Mouse (Mus musculus) kidney, embryonic 14.5 days (tissue): Measurements from ENCODE around the gene H2-Q4. TPM values are rescaled to one million over a fixed set of nuclear protein-coding genes. Genes with fewer than 3 reads are reported as not detected.
A peak's percentile ranks its signal among the peaks of the same experiment; 100 is the strongest.
"Not testable (repeated sequence)": the region's sequence is repeated elsewhere in the genome, so short reads cannot be mapped to it uniquely, and the experiment has no call there.

ENCODE experiments used
- ATAC-seq: fragments of 200-750 bp; cut with Nextera tagmentation; 2 replicates; pipeline ENCODE4 v1.8.0; 2017; ENCODE audit warnings: moderate number of reproducible peaks, mild to moderate bottlenecking, moderate TSS enrichment, moderate library complexity; ENCODE audit not compliant: low FRiP score, low TSS enrichment
- H3K27ac ChIP-seq: fragments of 300-500 bp; sonication (generic); 2 replicates; pipeline ENCODE4 v1.5.1; 2014; ENCODE audit warnings: low read depth, mild to moderate bottlenecking, low read length, moderate library complexity, mixed read lengths
- H3K27me3 ChIP-seq: fragments of 300-500 bp; sonication (generic); 2 replicates; pipeline ENCODE4 v1.6.1; 2014; ENCODE audit warnings: mild to moderate bottlenecking, low read length; ENCODE audit not compliant: control insufficient read depth, insufficient read depth
- H3K36me3 ChIP-seq: fragments of 300-500 bp; sonication (generic); 2 replicates; pipeline ENCODE4 v1.6.1; 2014; ENCODE audit warnings: low read length, mixed read lengths; ENCODE audit not compliant: control insufficient read depth, insufficient read depth
- H3K4me1 ChIP-seq: fragments of 300-500 bp; sonication (generic); 2 replicates; pipeline ENCODE4 v1.6.1; 2014; ENCODE audit warnings: low read length, mixed read lengths; ENCODE audit not compliant: control insufficient read depth, insufficient read depth
- H3K4me2 ChIP-seq: fragments of 300-500 bp; sonication (generic); replicated peaks from 2 replicates; pipeline ENCODE4 v1.6.1; 2014; ENCODE audit warnings: low read depth, mild to moderate bottlenecking, low read length
- H3K4me3 ChIP-seq: fragments of 300-500 bp; sonication (generic); 2 replicates; pipeline ENCODE4 v1.5.1; 2014; ENCODE audit warnings: mild to moderate bottlenecking, low read length
- H3K9ac ChIP-seq: fragments of 300-500 bp; sonication (generic); 2 replicates; pipeline ENCODE4 v1.6.1; 2014; ENCODE audit warnings: low read depth, mild to moderate bottlenecking, low read length, moderate library complexity
- H3K9me3 ChIP-seq: fragments of 300-500 bp; sonication (generic); 2 replicates; pipeline ENCODE4 v1.6.1; 2016; ENCODE audit warnings: low read length; ENCODE audit not compliant: control insufficient read depth
- WGBS: fragments of 180-500 bp; shearing (Covaris S2); extraction: QIAGEN DNeasy Blood & Tissue Kit; methylation state at CpG from one replicate; pipeline ENCODE4 v1.1.7; 2014; 5-methylcytosine and 5-hydroxymethylcytosine counted together
- polyA plus RNA-seq: library from polyadenylated mRNA; unstranded; fragments of >200 nt; fragmentation: Nextera tagmentation; extraction: Ambion mirVana; gene quantifications from 2 replicates; pipeline ENCODE4 v1.2.1, GENCODE M21; 2014

H2-Q4 gene
- polyA plus RNA-seq = 3.2 and 3.6 TPM in 2 replicates

DNA sequence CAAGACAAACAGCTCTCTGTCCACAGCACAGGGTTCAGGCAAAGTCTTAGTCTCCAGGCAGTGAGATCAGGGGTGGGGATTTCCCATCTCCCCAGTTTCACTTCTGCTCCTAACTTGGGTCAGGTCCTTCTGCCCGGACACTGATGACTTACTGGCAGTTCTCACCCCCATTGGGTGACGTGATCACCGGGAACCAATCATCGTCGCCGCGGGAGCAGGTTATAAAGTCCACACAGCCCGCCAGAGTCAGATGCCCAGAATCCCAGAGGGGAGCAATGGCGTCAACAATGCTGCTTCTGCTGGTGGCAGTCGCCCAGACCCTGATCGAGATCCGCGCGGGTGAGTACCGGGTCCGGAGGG, at the start of gene H2-Q4:
TSS of gene H2-Q4 (plus strand) at position 249 of the 360 bp plus-strand sequence.
- ATAC-seq = peak; percentile 97
- Histone ChIP-seq H3K9ac (peak within 1 kb of the TSS; percentile 61), H3K4me3 (peak within 1 kb of the TSS; percentile 66), H3K36me3 (no peaks in the 10 kb centered on the region), H3K27ac (no peak within 1 kb of the TSS), H3K9me3 (no peaks in the 10 kb centered on the region), H3K4me2 (peak within 1 kb of the TSS; percentile 99), H3K27me3 (0 out of 2 replicates have a peak, but pooled peaks cover 2% of the 10 kb centered on the region), H3K4me1 (no peaks in the 10 kb centered on the region)
- 1% methylated on average over 16 of the region's 16 CpGs for WGBS

DNA sequence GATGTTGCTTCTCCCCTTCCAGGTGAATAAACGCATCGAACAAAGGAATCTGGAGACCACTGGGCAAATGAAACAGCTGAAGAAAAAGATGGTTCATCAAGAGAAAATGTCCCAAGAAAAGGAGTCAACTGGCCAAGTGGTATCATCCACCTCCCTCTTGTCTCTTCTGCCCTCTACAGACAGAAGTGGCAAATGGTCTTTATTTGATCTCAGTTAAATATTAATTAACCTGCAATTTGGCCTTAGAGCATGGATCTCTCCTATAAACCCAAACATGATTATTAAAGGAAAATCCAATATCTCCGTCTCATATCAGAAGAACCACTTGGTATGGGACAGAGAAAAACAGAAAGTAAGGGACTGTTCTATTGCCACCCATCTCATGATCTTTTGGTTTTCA, 49.7 kb upstream of the H2-Q4 start:
- not testable (repeated sequence) for H3K36me3 ChIP-seq, H3K27me3 ChIP-seq, H3K9ac ChIP-seq, H3K4me3 ChIP-seq, ATAC-seq, H3K4me1 ChIP-seq, H3K9me3 ChIP-seq, H3K4me2 ChIP-seq, H3K27ac ChIP-seq
- WGBS = 64% methylated on average over 3 of the region's 3 CpGs

DNA sequence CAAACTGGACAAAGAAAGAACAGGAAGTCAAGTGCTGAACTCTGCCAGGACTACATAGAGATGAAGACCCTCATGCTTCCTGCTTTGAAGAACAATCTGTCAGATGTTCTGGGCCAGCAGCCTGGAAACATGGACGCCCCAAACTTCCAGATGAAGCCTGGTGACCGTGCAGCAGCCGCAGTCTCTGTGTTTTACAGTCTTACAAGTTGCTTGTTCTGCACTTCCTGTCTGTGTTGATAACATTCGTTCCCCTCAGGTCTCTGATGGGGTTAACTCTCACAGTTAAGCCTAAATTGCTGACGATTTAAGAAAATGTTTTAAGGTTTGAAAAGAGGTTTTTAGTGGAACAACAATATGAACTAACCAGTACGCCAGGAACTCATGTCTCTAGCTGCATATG, 47.9 kb upstream of the H2-Q4 start:
- not testable (repeated sequence) for H3K4me2 ChIP-seq, H3K27me3 ChIP-seq, H3K36me3 ChIP-seq, H3K4me3 ChIP-seq, H3K4me1 ChIP-seq, ATAC-seq, H3K9me3 ChIP-seq, H3K9ac ChIP-seq, H3K27ac ChIP-seq
- 54% methylated on average over 6 of the region's 6 CpGs for WGBS

DNA sequence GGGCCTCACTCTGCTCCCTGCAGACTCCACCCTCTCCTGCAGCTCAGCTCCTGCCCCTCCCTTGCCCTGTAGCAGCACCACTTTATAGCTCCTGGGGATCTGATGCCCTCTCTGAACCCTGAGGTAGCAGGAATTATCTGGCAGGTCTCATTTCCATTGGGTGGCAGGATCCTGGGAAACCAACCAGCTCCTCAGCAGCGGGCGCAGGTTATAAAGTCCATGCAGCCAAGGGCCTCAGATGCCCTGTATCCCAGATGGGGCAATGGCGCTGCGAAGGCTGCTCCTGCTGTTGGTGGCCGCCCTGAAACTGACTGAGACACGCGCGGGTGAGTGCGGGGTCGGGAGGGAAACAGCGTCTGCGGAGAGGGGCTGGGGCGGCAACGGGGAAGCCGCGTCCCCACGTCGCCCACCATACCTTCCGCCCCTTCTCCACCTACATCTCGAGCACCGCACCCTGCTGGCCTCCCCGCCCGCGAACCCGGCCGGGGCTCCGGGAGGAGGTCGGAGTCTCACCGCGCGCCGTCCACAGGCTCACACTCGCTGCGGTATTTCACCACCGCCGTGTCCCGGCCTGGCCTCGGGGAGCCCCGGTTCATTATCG, 37.2 kb upstream of the H2-Q4 start, which contains the start of gene H2-Q2:
TSS of gene H2-Q2 (plus strand) at position 172 of the 601 bp plus-strand sequence.
- peak within 1 kb of the TSS; percentile 65 for H3K4me2 ChIP-seq
- peaks cover 37% of the 10 kb centered on the region for H3K27me3 ChIP-seq
- ATAC-seq = no peak
- H3K27ac ChIP-seq = no peak within 1 kb of the TSS
- no peaks in the 10 kb centered on the region for H3K9me3 ChIP-seq
- under 1% methylated on average over 37 of the region's 40 CpGs for WGBS
- 0 out of 2 replicates have a peak within 1 kb of the TSS, but pooled peaks have one; percentile 18 for H3K9ac ChIP-seq
- H3K4me3 ChIP-seq = peak within 1 kb of the TSS; percentile 41
- H3K4me1 ChIP-seq = peaks cover 5% of the 10 kb centered on the region; the same call in 1 of the 2 replicates
- H3K36me3 ChIP-seq = no peaks in the 10 kb centered on the region

DNA sequence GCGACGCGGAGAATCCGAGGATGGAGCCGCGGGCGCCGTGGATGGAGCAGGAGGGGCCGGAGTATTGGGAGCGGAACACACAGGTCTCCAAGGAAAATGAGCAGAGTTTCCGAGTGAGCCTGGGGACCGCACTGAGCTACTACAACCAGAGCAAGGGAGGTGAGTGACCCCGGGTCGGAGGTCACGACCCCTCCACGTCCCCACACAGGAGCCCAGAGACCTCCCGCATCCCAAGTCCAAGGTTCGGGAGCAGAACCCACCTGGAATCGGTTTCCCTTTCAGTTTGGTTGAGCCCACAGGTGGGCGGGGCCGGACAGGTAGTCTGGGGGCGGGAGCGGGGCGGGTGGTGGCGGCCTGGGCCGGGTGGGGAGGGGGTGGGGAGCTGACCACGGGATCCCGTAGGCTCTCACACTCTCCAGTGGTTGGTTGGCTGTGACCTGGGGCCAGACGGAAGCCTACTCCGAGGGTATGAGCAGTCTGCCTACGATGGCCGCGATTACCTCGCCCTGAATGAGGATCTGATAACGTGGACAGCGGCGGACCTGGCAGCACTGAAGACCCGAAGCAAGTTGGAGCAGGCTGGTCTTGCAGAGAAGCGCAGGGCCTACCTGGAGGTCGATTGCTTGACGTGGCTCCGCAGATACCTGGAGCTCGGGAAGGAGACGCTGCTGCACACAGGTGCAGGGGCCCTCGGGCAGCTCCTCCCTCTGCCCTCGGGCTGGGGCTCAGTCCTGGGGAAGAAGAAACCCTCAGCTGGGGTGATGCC, 36.5 kb upstream of the H2-Q4 start:
- peaks cover 37% of the 10 kb centered on the region for H3K27me3 ChIP-seq
- ATAC-seq = no peak
- WGBS = 3% methylated on average over 44 of the region's 46 CpGs

DNA sequence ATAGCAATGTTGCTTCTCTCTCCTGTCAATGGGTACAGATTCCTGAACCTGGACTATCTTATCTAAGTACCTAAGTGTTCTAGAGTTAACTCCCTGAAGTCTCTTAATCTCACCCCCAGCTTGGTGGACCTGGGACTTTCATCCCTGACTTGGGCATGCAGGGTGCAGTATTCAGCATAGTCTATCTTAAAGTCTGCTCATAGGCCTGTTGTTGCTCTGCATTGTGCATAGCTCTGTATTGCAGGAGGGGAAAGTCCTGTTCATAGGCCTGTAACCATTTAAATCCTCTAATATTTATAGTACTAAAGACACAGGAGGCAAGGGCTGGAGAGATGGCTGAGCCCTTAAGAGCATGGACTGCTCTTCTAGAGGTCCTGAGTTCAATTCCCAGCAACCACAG, 31.8 kb upstream of the H2-Q4 start:
- not testable (repeated sequence) for H3K9me3 ChIP-seq, H3K4me2 ChIP-seq, H3K27ac ChIP-seq, H3K4me3 ChIP-seq, ATAC-seq, H3K4me1 ChIP-seq, H3K36me3 ChIP-seq, H3K9ac ChIP-seq
- H3K27me3 ChIP-seq = peaks cover 14% of the 10 kb centered on the region

More for the DNA sequence above, 36.5 kb upstream of the H2-Q4 start:
- H3K9me3 ChIP-seq = no peaks in the 10 kb centered on the region
- peaks cover 5% of the 10 kb centered on the region; the same call in 1 of the 2 replicates for H3K4me1 ChIP-seq
- peak overlapping the region; percentile 65 for H3K4me2 ChIP-seq
- H3K36me3 ChIP-seq = no peaks in the 10 kb centered on the region
- H3K9ac ChIP-seq = 0 out of 2 replicates have a peak overlapping the region, but pooled peaks have one; percentile 18
- H3K27ac ChIP-seq = no peak overlapping the region
- H3K4me3 ChIP-seq = peak overlapping the region; percentile 41

DNA sequence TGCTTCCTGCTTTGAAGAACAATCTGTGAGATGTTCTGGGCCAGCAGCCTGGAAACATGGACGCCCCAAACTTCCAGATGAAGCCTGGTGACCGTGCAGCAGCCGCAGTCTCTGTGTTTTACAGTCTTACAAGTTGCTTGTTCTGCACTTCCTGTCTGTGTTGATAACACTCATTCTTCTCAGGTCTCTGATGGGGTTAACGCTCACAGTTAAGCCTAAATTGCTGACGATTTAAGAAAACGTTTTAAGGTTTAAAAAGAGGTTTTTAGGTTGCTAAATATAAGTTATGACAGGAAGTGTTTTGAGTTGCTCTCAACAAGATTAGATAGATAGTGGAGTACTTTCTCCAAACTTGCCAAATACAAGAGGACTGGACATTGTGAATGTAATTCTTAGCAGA, 26.1 kb upstream of the H2-Q4 start:
- H3K27ac ChIP-seq, H3K4me3 ChIP-seq, H3K9me3 ChIP-seq, H3K4me2 ChIP-seq, ATAC-seq, H3K9ac ChIP-seq, H3K36me3 ChIP-seq, H3K4me1 ChIP-seq, H3K27me3 ChIP-seq: not testable (repeated sequence)
- 57% methylated on average over 6 of the region's 6 CpGs for WGBS

DNA sequence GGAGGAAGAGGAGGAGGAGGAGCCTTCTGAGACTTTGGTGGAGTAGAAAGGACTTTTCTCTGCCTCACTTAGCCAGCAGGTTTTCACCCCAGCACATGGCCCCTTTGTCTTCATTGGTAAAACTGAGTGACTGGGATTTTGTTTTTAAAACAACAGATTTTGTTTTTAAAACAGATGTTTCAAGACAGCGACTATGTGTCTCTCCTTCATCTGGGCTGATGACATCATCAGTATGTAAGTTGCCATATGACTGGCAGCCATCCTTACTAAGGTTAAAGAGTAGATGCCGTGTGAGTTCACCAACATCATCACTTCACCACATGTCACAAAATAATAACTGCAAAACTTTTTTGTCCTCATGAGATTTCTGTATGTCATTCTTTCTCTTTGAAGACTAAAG, 25.3 kb upstream of the H2-Q4 start:
- Histone ChIP-seq H3K27ac (no peak overlapping the region), H3K27me3 (peaks cover 5% of the 10 kb centered on the region; the same call in 1 of the 2 replicates), H3K36me3 (no peaks in the 10 kb centered on the region), H3K4me1 (0 out of 2 replicates have a peak, but pooled peaks cover under 1% of the 10 kb centered on the region), H3K9ac (no peak overlapping the region), H3K4me3 (no peak overlapping the region), H3K4me2 (no peak overlapping the region), H3K9me3 (no peaks in the 10 kb centered on the region)
- 73% methylated on average over 2 of the region's 2 CpGs for WGBS
- no peak for ATAC-seq

DNA sequence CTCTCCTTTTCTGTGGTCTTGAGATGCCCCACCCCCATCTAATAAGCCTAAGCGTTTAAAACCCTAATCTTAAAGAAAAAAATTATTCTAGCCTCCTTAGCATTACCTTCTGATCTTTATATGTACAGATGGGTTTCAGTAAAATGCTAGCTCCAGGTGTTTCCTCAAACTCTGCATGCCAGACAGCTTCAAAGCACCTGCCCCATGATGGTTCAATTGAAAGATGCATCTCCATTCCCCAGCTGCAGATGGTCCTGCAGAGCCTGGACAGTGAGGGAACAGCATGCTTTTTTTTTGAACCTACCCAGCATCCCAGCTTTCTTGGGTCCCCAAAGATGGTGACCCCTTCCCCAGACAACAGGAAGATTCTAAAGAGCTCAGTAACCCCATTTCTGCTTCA, 22.3 kb upstream of the H2-Q4 start:
- no peak overlapping the region for H3K27ac ChIP-seq
- 61% methylated on average over 1 of the region's 1 CpGs for WGBS
- H3K4me3 ChIP-seq = no peak overlapping the region
- 0 out of 2 replicates have a peak, but pooled peaks cover 4% of the 10 kb centered on the region for H3K4me1 ChIP-seq
- ATAC-seq = no peak
- H3K36me3 ChIP-seq = no peaks in the 10 kb centered on the region
- peaks cover 11% of the 10 kb centered on the region; the same call in 1 of the 2 replicates for H3K27me3 ChIP-seq
- H3K4me2 ChIP-seq = no peak overlapping the region
- H3K9me3 ChIP-seq = no peaks in the 10 kb centered on the region
- no peak overlapping the region for H3K9ac ChIP-seq
